Mouse (Mus musculus) heart, postnatal 4 days (tissue): ENCODE data around the gene Acvrl1. TPM values are rescaled to one million over a fixed set of nuclear protein-coding genes. Genes with fewer than 3 reads are reported as not detected.

Source experiments
- DNase-seq: peaks from one replicate; pipeline ENCODE4 v3.0.0; 2021
- total RNA-seq, 2 experiments: library from RNA; stranded (reverse); gene quantifications; 2 replicates each; pipeline ENCODE4 v1.2.3; 2021

Gene Acvrl1
- total RNA-seq, 2 experiments from 2014 or later, result 20.5 to 21.7 TPM

GRCm38 (mm10) chr15:101170413-101170980 lies 42.2 kb downstream of the Acvrl1 start:
- DNase-seq, result no peak

- no peak for DNase-seq
Measured at GRCm38 (mm10) chr15:101171272-101171671, 43.0 kb downstream of the Acvrl1 start.

- no peak for DNase-seq
Measured at GRCm38 (mm10) chr15:101172016-101172415, 43.7 kb downstream of the Acvrl1 start.

- DNase-seq, result peak; percentile 93
Measured at GRCm38 (mm10) chr15:101173421-101174211, 45.3 kb downstream of the Acvrl1 start, which contains the start of gene Acvr1b. TSS of gene Acvr1b (plus strand) at chr15:101174067.

- peak; percentile 41 for DNase-seq
Measured at GRCm38 (mm10) chr15:101174294-101175130, 46.2 kb downstream of the Acvrl1 start.

- no peak for DNase-seq
Measured at GRCm38 (mm10) chr15:101175131-101175460, 46.8 kb downstream of the Acvrl1 start.

- no peak for DNase-seq
Measured at GRCm38 (mm10) chr15:101175613-101176283, 47.4 kb downstream of the Acvrl1 start.

GRCm38 (mm10) chr15:101176284-101176680 lies 48.0 kb downstream of the Acvrl1 start:
- no peak for DNase-seq

- no peak for DNase-seq
Measured at GRCm38 (mm10) chr15:101176795-101177691, 48.7 kb downstream of the Acvrl1 start.

- no peak for DNase-seq
Measured at GRCm38 (mm10) chr15:101180363-101181105, 52.2 kb downstream of the Acvrl1 start.

- DNase-seq, result no peak
Measured at GRCm38 (mm10) chr15:101181106-101181466, 52.8 kb downstream of the Acvrl1 start.

GRCm38 (mm10) chr15:101181500-101181899 lies 53.2 kb downstream of the Acvrl1 start:
- no peak for DNase-seq

GRCm38 (mm10) chr15:101182676-101183075 lies 54.4 kb downstream of the Acvrl1 start:
- DNase-seq, result no peak

GRCm38 (mm10) chr15:101184300-101184699 lies 56.0 kb downstream of the Acvrl1 start:
- no peak for DNase-seq

- no peak for DNase-seq
Measured at GRCm38 (mm10) chr15:101185549-101185948, 57.2 kb downstream of the Acvrl1 start.

- no peak for DNase-seq
Measured at GRCm38 (mm10) chr15:101187907-101188306, 59.6 kb downstream of the Acvrl1 start.

- no peak for DNase-seq
Measured at GRCm38 (mm10) chr15:101189981-101190761, 61.8 kb downstream of the Acvrl1 start.

GRCm38 (mm10) chr15:101190762-101191150 lies 62.4 kb downstream of the Acvrl1 start:
- DNase-seq, result no peak

GRCm38 (mm10) chr15:101191459-101192259 lies 63.3 kb downstream of the Acvrl1 start:
- DNase-seq, result peak; percentile 72
